Mouse (Mus musculus): ENCODE results near the gene Borcs6. TPM values are rescaled to one million over a fixed set of nuclear protein-coding genes. Genes with fewer than 3 reads are reported as not detected.

Gene Borcs6
- total RNA-seq, 2 experiments from 2014 or later: 19.1 to 22.1 TPM

GRCm38 (mm10) chr11:69102403-69102725 is 42.8 kb downstream of the Borcs6 start:
- peak; percentile 70 for DNase-seq

GRCm38 (mm10) chr11:69103121-69103520 is 43.6 kb downstream of the Borcs6 start:
- no peak for DNase-seq

- DNase-seq: no peak
These were observed 44.3 kb downstream of the Borcs6 start for GRCm38 (mm10) chr11:69103531-69104435.

- DNase-seq: peak; percentile 2
These were observed 45.0 kb downstream of the Borcs6 start for GRCm38 (mm10) chr11:69104487-69104886.

- DNase-seq: no peak
These were observed 45.7 kb downstream of the Borcs6 start for GRCm38 (mm10) chr11:69105227-69105626.

- DNase-seq: no peak
These were observed 46.3 kb downstream of the Borcs6 start for GRCm38 (mm10) chr11:69105796-69106195.

- no peak for DNase-seq
These were observed 46.8 kb downstream of the Borcs6 start for GRCm38 (mm10) chr11:69106299-69106698.

- no peak for DNase-seq
These were observed 47.3 kb downstream of the Borcs6 start for GRCm38 (mm10) chr11:69106842-69107241.

GRCm38 (mm10) chr11:69107676-69108075 is 48.2 kb downstream of the Borcs6 start:
- DNase-seq: no peak

GRCm38 (mm10) chr11:69108223-69108622 is 48.7 kb downstream of the Borcs6 start:
- no peak for DNase-seq

GRCm38 (mm10) chr11:69109032-69109900 is 49.7 kb downstream of the Borcs6 start:
- no peak for DNase-seq

GRCm38 (mm10) chr11:69110319-69111046 is 51.0 kb downstream of the Borcs6 start:
- DNase-seq: peak; percentile 97

Other genes with a start within 250 kb of the Borcs6 start
- 10 to 100 TPM; 57.2 to 72.8 TPM for gene Ndel1, start 187.9 kb upstream of the Borcs6 start, total RNA-seq (2021)
- under 1 TPM; 0.09 to 0.12 TPM for gene Rnf222, start 171.2 kb upstream of the Borcs6 start, total RNA-seq (2021)
- gene Rpl26, start 158.1 kb upstream of the Borcs6 start, total RNA-seq (2021): 1,000 to 10,000 TPM; 1,288 to 1,295 TPM
- under 1 TPM; 0.27 to 0.60 TPM for gene Odf4, start 132.6 kb upstream of the Borcs6 start, total RNA-seq (2021)
- 10 to 100 TPM; 25.4 to 35.9 TPM for gene Arhgef15, start 102.2 kb upstream of the Borcs6 start, total RNA-seq (2021)
- 10 to 100 TPM; 28.5 to 32.9 TPM for gene Slc25a35, start 91.6 kb upstream of the Borcs6 start, total RNA-seq (2021)
- gene Rangrf, start 84.5 kb upstream of the Borcs6 start, total RNA-seq (2021): 10 to 100 TPM; 20.4 to 24.7 TPM
- gene Pfas, start 51.3 kb upstream of the Borcs6 start, total RNA-seq (2021): 10 to 100 TPM; 23.8 to 32.9 TPM
- gene Ctc1, start 43.8 kb upstream of the Borcs6 start, total RNA-seq (2021): 10 to 100 TPM; 25.3 to 30.0 TPM
- gene Aurkb, start 14.1 kb upstream of the Borcs6 start, total RNA-seq (2021): 10 to 100 TPM; 16.2 to 22.5 TPM
- 10 to 100 TPM; 13.2 to 13.8 TPM for gene Tmem107, start 11.1 kb downstream of the Borcs6 start, total RNA-seq (2021)
- 100 to 1,000 TPM; 104 to 143 TPM for gene Vamp2, start 28.8 kb downstream of the Borcs6 start, total RNA-seq (2021)
- 100 to 1,000 TPM in 1 of 2 experiments, 10 to 100 TPM in 1; 63.1 to 157 TPM for gene Per1, start 35.5 kb downstream of the Borcs6 start, total RNA-seq (2021)
- gene Hes7, start 60.7 kb downstream of the Borcs6 start, total RNA-seq (2021): under 1 TPM; 0.18 to 0.36 TPM
- gene 9130213A22Rik, start 62.9 kb downstream of the Borcs6 start, total RNA-seq (2021): under 1 TPM; 0.48 to 0.66 TPM
- under 1 TPM; 0.60 to 0.76 TPM for gene Aloxe3, start 66.2 kb downstream of the Borcs6 start, total RNA-seq (2021)
- gene Alox12b, start 97.3 kb downstream of the Borcs6 start, total RNA-seq (2021): not detected
- gene Alox8, start 138.1 kb downstream of the Borcs6 start, total RNA-seq (2021): not detected
- gene Gucy2e, start 177.3 kb downstream of the Borcs6 start, total RNA-seq (2021): not detected